Mouse (Mus musculus): ENCODE results near the gene Myl4.

Gene Myl4

DNA sequence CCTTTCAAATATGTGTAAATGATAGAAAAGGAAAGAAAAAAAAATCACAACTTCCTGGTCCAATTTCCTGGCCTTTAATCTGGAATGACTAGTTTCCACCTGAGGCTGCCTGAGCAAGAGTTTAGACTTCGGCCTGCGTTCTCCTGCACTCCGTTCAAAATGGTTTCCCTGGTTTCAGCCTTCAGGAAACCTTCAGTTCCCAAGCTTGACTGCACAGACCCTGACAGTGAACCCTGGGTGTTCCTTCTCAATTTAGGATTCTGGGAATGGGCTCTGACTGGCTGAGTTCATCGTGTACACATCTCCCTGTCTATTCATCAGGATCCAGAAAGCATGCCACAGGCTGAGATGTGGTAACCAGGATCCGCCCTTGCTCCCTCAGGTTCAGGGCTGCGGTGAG, 53.7 kb downstream of the Myl4 start:
- no peak for DNase-seq (ENCODE audit: low read depth, low spot score)

DNA sequence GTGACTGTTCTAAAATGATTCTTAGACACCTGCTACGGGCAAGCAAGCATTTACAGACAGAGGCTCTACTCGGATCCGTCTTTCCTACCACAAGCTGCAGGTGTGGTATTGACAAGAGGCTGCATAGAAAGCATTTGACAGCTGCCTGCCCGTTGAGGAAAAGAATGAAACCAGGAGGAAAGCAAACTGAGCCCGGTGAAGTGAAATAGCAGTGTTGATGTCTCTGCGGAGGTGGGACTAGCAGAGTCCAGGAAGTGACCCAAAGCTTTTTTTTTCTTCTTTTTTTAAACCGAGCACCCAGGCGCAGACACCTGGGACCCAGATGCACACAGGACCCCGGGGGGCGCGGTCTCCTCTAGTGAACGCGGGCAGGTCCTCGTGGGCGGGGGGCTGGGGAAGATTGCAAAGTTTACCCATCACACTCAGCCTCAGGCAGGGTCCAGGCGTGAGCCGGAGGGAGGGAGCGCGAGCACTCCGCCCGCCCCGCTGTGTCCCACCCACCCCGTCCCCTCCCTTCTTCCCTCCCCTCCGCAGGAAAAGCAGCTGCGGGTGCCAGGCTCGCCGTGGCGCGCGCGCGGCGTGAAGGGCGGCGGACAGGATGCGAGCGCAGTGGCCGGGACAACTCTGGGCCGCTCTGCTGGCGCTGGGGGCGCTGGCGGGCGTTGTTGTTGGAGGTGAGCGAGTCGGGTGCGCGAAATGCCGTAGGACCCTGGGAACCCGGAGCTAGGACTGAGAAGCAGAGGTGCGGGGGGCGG, 57.2 kb downstream of the Myl4 start, which contains the start of gene Itgb3:
Gene Itgb3, plus strand, starts transcription at position 510 of the 755 bp plus-strand sequence.
- peak; percentile 83 for DNase-seq (ENCODE audit: low read depth, low spot score)

DNA sequence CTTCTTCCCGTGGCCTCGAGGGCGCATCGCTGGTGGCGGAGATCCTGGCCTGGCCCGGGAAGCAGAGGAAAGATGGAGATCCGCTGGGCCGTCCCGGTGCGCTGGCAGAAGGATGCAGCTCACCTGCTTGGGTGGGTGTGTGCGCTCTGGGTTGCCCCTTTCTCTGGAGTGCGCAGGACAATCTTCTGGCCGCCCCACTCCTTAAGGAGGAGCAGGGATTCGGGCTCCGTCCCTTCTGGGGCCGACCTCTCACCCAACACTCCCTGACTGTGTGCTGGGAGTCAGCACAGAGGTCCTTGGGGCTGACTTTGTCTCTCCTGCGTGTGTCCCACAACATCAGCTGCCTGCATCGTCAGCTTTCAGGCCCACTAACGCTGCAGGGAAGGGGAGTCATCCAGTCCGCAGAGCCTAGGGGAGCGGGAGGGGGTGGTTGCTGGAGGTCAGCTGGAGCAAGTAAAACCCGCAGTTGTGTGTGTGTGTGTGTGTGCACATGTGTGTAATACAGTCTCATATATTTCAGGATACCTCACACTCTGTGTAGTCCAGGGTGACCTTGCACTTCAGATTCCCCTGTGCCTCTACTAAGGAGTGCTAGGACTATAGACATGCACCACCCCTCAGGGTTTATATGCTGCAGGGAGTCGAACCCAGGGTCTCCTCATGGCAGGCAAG, 57.9 kb downstream of the Myl4 start:
- DNase-seq (ENCODE audit: low read depth, low spot score): no peak

- peak; percentile 55 for DNase-seq (ENCODE audit: low read depth, low spot score)
Measured at GRCm38 (mm10) chr11:104609033-104609684, 58.7 kb downstream of the Myl4 start.

DNA sequence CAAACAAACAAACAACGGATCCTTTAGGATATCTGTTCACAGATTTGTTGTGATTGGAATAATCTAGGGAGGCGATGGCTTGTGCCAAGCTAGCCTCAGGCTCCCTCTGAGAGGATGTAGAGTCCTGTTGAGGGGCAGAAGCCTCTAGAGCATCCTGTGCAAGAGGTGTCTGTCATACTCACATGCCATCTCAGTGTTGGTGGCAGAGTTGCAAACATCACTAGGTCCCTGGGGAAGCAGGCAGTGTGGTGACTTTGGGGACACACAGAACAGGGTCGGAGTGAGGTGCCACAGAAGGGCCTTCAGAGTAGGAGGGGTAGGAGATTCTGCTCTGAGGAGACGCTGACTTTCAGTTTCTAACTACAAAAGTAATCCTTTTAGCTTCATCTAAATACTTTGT, 59.3 kb downstream of the Myl4 start:
- DNase-seq (ENCODE audit: low read depth, low spot score): peak; percentile 36

DNA sequence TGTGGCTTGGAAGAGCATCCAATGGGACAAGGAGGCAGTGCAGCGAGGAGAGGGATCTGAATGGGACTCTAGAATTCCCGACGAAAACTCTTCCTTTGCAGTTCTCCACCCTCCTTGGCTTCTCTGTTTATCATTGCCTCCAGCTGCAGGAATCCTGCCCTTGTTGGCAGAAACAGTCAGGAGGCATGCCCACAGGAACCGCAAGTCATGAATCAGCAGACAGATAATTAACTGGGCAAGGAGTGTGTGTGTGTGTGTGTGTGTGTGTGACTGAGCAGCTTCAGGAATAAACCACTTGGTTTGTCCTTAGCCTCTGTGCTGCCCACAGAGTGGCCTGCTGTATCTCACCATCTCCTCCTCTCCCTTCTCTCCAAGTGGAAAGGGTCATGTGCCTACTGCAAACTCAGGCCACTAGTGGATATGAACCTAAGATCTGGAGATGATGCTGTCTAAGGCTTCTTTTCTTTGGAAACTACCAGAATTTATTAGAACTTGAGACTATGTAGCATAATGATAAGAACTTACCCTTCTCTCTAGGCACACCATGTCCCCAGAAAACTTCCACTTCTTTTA, 61.2 kb downstream of the Myl4 start:
- DNase-seq (ENCODE audit: low read depth, low spot score): no peak

GRCm38 (mm10) chr11:104613551-104613950, 63.1 kb downstream of the Myl4 start:
- DNase-seq (ENCODE audit: low read depth, low spot score): peak; percentile 29

DNA sequence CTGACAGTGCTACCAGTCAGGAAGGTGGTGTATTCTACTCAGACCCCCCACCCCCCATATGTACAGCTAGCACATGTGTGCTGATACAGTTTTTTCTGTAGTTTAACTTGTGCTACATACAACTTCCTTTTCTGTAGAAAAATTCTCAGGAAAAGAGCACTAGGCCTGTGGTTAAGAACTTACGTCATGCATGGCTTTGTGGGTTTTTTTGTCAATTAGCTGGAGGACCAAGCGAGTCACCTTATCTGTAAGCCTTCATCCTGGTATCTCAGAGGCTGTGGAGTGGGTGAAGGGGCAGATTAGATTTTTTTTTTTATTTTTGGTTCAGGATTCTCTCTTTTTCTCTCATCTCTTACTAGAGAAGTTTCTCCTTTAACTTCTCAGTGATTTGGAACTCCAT, 63.7 kb downstream of the Myl4 start:
- DNase-seq (ENCODE audit: low read depth, low spot score): peak; percentile 63

DNA sequence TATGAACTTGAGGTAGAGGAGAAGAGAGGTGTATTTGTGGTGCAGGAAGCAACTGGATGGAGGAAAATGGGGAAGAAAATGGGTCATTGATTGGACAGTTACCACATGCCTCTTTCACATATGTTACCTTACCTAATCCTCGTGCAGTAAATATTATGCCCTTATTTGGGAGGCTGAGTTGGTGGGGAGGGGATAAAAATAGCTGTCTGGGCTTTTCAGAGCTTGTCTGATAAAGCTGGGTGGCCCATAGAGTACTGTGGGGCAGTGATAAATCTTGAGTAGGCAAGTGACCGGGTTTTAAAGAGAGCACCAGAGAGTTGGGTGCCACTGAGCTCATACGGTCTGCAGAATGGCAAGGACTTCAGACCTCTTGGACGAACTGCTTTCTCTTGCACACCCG, 65.7 kb downstream of the Myl4 start:
- DNase-seq (ENCODE audit: low read depth, low spot score): no peak

DNA sequence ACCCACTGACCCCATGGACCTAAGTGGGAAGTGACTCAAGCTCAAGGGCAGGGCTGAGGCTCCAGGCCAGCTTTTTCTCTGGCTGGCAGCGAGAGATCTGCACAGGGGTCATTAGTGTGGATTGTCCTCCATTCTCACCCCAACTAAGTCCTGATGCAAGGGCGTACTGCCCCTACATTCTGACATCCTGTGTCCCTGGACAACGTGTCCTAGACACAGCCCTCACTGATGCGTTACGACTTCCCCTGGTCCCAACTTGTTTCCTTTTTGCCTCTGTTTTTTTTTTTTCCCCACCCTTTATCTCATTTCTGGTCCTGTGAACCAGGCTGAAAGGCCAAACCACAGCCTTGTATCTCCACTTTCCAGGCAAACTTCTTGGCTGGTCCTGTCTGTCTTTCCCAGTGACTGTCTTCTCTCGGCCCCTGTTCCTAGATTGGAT, 68.2 kb downstream of the Myl4 start:
- no peak for DNase-seq (ENCODE audit: low read depth, low spot score)

DNA sequence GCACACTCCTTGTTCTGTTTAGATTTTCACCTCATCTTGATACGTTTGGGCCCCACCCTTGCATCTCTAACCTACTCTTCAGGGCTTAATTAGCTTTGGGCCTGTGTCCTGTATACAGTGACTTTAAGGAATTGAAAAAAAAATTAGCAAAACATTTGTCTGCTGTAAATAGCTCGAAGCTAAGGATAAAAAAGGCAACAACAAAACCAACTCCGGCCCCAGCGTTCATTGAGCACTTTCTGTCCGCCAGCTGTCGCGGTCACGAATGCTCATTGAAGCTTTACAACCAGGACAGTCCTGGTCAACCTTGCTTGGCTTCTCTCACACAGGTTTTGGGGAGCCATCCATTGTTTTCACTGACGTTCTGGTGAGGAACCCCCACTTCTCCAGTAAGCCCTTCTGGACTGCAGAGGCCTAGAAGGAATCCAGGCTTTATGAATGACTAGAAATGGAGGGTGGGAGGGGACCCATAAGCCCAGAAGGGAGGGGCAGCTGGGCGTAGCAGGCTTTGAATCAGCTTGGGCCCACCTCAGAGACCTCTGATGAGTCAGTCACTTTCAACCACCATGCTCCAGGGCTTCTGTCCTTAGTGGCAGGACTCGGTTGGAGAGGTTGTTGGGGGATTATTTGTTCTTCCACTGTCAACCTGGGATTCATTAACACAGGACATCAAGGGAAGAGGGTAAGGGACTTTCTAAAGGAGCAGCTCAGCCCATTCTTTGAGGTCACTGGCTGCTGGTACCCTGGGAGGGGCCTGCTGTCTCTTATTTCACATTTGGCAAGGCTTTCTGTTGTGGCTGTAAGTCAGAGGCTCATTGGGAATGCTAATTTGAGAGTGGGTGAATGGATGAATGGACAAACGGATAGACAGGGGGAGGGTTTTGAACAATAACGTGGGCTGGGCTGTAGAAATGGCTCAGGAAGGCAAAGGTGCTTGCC, 68.9 kb downstream of the Myl4 start:
- no peak for DNase-seq (ENCODE audit: low read depth, low spot score)

GRCm38 (mm10) chr11:104622040-104622962, 71.8 kb downstream of the Myl4 start:
- peak; percentile 57 for DNase-seq (ENCODE audit: low read depth, low spot score)

GRCm38 (mm10) chr11:104624791-104625391, 74.4 kb downstream of the Myl4 start:
- no peak for DNase-seq (ENCODE audit: low read depth, low spot score)

GRCm38 (mm10) chr11:104625453-104626402, 75.3 kb downstream of the Myl4 start:
- no peak for DNase-seq (ENCODE audit: low read depth, low spot score)

GRCm38 (mm10) chr11:104626635-104627034, 76.2 kb downstream of the Myl4 start:
- DNase-seq (ENCODE audit: low read depth, low spot score): no peak

- no peak for DNase-seq (ENCODE audit: low read depth, low spot score)
Measured at GRCm38 (mm10) chr11:104627616-104628301, 77.3 kb downstream of the Myl4 start.

DNA sequence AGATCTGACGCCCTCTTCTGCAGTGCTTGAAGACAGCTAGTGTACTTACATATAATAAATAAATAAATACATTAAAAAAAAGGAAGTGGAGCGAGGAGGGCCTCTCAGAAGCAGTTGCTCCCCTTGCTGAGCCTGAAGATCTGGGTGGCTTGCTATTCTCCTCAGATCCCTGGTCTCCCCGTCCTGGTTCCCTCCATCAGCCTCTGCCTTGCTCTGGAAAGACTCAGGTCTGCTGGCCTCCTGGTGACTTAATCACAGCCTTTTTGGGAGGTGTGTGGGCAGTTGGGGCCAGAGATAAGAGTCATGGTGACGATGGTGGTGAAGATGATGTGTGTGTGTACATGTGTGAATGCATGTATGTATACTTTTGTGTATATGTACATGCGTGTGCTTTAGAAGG, 78.1 kb downstream of the Myl4 start:
- no peak for DNase-seq (ENCODE audit: low read depth, low spot score)
